Mouse (Mus musculus) embryonic facial prominence, embryonic 15.5 days (tissue): ENCODE measurements around the gene a. TPM values are rescaled to one million over a fixed set of nuclear protein-coding genes. Genes with fewer than 3 reads are reported as not detected.

Source experiments
- ATAC-seq: fragments of 200-750 bp; cut with Nextera tagmentation; 2 replicates; pipeline ENCODE4 v1.8.0; 2017; ENCODE audit warnings: low read depth, moderate TSS enrichment; ENCODE audit not compliant: insufficient number of reproducible peaks, low FRiP score, low TSS enrichment
- H3K27ac ChIP-seq: fragments of 300-500 bp; sonication (generic); replicated peaks from 2 replicates; pipeline ENCODE4 v1.5.1; 2015; ENCODE audit warnings: mild to moderate bottlenecking, inconsistent platforms
- H3K27me3 ChIP-seq: fragments of 300-500 bp; sonication (generic); 2 replicates; pipeline ENCODE4 v1.6.1; 2015; ENCODE audit warnings: inconsistent platforms
- H3K36me3 ChIP-seq: fragments of 300-500 bp; sonication (generic); 2 replicates; pipeline ENCODE4 v1.6.1; 2015; ENCODE audit warnings: mild to moderate bottlenecking, inconsistent platforms
- H3K4me1 ChIP-seq: fragments of 300-500 bp; sonication (generic); 2 replicates; pipeline ENCODE4 v1.6.1; 2015; ENCODE audit warnings: inconsistent platforms
- H3K4me2 ChIP-seq: fragments of 300-500 bp; sonication (generic); replicated peaks from 2 replicates; pipeline ENCODE4 v1.6.1; 2015; ENCODE audit warnings: mild to moderate bottlenecking, inconsistent platforms
- H3K4me3 ChIP-seq: fragments of 300-500 bp; sonication (generic); replicated peaks from 2 replicates; pipeline ENCODE4 v1.5.1; 2015; ENCODE audit warnings: mild to moderate bottlenecking, inconsistent platforms
- H3K9ac ChIP-seq: fragments of 300-500 bp; sonication (generic); 2 replicates; pipeline ENCODE4 v1.6.1; 2015; ENCODE audit warnings: inconsistent platforms
- H3K9me3 ChIP-seq: fragments of 300-500 bp; sonication (generic); replicated peaks from 2 replicates; pipeline ENCODE4 v1.6.1; 2016; ENCODE audit warnings: inconsistent platforms
- WGBS: fragments of 180-500 bp; shearing (Covaris S2); methylation state at CpG from one replicate; pipeline ENCODE4 v1.1.7; 2015; 5-methylcytosine and 5-hydroxymethylcytosine counted together
- polyA plus RNA-seq: library from polyadenylated mRNA; unstranded; fragments of >200 nt; fragmentation: Nextera tagmentation; extraction: Ambion mirVana; gene quantifications from 2 replicates; pipeline ENCODE4 v1.2.1, GENCODE M21; 2015

Gene a
- polyA plus RNA-seq: 18.8 and 20.1 TPM in 2 replicates

GRCm38 (mm10) chr2:154790656-154791483, at the start of gene a, which contains the start of gene Raly:
Gene a (plus strand): TSS chr2:154791402.
Gene Raly (plus strand): TSS chr2:154791096.
- H3K36me3 ChIP-seq: no peaks in the 10 kb centered on the region
- H3K4me1 ChIP-seq: peaks cover 34% of the 10 kb centered on the region
- H3K9ac ChIP-seq: peak within 1 kb of the TSS; percentile 98
- peak within 1 kb of the TSS; percentile 99 for H3K27ac ChIP-seq
- peak within 1 kb of the TSS; percentile 100 for H3K4me3 ChIP-seq
- H3K9me3 ChIP-seq: no peaks in the 10 kb centered on the region
- no peaks in the 10 kb centered on the region for H3K27me3 ChIP-seq
- ATAC-seq: peak; percentile 97
- under 1% methylated on average over 88 of the region's 89 CpGs for WGBS
- H3K4me2 ChIP-seq: peak within 1 kb of the TSS; percentile 65

DNA sequence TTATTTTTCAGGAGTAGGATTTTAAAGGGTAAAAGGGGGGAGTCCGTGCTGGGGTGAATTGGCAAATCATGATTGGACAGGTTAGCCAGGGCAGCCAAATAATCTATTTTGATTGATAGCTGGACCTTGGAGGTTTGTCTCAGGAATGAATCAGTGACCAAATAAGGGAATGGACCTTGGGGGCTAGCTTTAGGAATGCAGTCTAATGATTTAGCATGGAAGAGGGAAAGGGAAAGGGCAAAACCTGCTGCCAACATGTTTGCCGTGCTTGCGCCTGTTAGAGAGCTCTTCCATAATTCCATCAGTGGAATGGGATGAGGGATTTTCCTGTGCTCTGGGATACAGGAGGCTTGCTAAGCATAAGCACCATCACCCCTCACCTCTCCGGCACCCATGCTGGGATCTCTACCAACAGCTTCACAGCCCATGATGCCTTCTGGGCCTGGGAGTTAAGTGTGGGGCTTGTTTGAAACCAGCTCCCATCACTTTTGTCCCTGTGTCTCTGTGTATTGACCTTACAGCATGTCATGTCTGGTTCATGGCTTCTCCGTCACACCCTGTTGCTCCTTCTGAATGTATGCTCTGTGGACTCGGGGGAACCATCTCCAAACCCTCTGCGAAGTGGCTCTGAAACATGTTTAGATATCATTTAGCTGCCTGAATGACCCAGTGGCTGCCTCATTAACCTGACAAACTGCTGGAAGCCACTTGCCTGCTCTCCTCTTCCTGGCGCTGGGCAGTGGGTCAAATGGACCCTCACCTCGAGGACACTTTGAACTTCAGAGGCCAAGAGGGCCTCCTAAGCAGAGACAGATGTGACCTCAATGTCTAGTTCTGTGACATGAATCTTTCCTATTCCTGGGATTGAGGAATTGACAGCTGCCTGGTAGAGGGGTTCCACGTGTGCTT, 48.0 kb upstream of the a start:
- H3K4me3 ChIP-seq: no peak overlapping the region
- H3K4me2 ChIP-seq: no peak overlapping the region
- H3K4me1 ChIP-seq: no peaks in the 10 kb centered on the region
- H3K9me3 ChIP-seq: no peaks in the 10 kb centered on the region
- WGBS: 49% methylated on average over 10 of the region's 10 CpGs
- H3K36me3 ChIP-seq: no peaks in the 10 kb centered on the region
- no peaks in the 10 kb centered on the region for H3K27me3 ChIP-seq
- no peak for ATAC-seq
- no peak overlapping the region for H3K27ac ChIP-seq
- H3K9ac ChIP-seq: no peak overlapping the region

- WGBS: 23% methylated on average over 4 of the region's 4 CpGs
- Histone ChIP-seq H3K27ac (no peak overlapping the region), H3K9me3 (no peaks in the 10 kb centered on the region), H3K4me2 (no peak overlapping the region), H3K4me3 (no peak overlapping the region), H3K4me1 (peaks cover 3% of the 10 kb centered on the region), H3K36me3 (no peaks in the 10 kb centered on the region), H3K27me3 (no peaks in the 10 kb centered on the region), H3K9ac (no peak overlapping the region)
- no peak for ATAC-seq
These were observed 47.3 kb upstream of the a start for GRCm38 (mm10) chr2:154743915-154744314.

DNA sequence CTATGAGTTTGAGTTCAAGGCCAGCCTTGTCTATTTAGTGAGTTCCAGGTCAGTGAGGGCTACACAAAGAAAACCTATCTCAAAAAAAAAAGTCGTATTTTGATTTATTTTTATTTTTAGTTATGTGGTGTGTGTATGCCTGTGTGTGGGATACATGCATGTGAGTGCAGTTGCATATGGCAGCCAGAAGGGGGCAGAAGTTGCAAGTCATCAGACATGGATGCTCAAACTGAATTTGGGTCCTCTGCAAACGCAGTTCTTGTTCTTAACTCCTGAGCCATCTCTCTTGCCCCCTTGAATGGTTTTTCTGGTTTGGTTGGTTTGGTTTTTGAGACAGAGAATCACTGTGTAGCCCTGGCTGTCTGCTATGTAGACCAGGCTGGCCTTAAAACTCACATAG, 42.8 kb upstream of the a start:
- no peak overlapping the region for H3K27ac ChIP-seq
- H3K9ac ChIP-seq: no peak overlapping the region
- no peak overlapping the region for H3K4me3 ChIP-seq
- 90% methylated on average over 2 of the region's 2 CpGs for WGBS
- ATAC-seq: no peak
- H3K4me2 ChIP-seq: no peak overlapping the region
- H3K4me1 ChIP-seq: peaks cover 14% of the 10 kb centered on the region
- no peaks in the 10 kb centered on the region for H3K36me3 ChIP-seq
- H3K27me3 ChIP-seq: no peaks in the 10 kb centered on the region
- H3K9me3 ChIP-seq: no peaks in the 10 kb centered on the region

DNA sequence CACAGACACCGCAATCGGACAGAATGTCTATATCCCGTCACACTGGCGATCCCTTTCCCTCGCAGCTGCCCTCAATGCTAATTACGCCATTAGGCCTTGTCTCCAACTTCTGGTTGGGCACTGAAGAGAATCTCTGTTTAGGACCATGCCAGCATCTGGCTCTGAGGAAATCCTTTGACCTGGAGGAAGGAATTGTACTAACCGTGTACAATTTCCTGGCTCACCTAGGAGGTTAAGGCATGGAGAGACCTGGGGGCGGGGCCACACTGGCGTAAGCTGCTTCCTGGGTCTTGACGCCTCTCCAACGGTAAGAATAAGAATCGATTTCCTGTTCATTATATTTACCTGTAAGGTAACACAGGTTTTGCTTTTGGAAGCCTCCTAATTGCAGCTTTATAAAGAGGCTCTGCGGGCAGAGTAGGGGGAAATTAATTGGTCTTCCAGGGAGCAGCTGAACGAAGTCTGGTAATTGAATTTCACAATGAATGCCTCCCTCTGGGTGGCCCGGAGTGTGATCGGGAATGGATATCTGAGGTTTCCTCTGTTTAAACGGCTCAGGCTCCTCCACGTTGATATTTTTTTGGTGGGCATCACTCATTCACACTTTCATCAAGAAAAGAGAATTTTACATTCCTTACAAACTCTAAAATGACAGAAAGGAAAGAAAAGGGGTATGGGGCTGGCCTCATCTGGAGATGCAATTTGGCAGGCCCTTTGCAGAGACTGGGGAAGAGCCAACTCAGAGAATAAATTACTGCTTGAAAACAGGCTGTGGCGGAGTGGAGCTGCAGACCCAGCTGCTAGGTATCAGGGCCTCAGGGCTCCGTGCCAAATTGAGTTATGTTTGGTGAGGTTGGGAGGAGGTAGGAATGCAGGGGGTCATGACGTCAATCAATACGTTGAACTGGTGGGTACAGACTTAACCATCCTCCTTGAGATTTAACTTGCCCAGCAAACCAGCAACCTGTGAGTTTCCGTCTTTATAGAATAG, 41.9 kb upstream of the a start:
- H3K9ac ChIP-seq: no peak overlapping the region
- H3K27ac ChIP-seq: peak overlapping the region; percentile 25
- no peak overlapping the region for H3K4me3 ChIP-seq
- 34% methylated on average over 23 of the region's 23 CpGs for WGBS
- no peaks in the 10 kb centered on the region for H3K27me3 ChIP-seq
- peak; percentile 54; the same call in 1 of the 2 replicates for ATAC-seq
- peak overlapping the region; percentile 13 for H3K4me2 ChIP-seq
- peaks cover 14% of the 10 kb centered on the region for H3K4me1 ChIP-seq
- no peaks in the 10 kb centered on the region for H3K9me3 ChIP-seq
- H3K36me3 ChIP-seq: no peaks in the 10 kb centered on the region

DNA sequence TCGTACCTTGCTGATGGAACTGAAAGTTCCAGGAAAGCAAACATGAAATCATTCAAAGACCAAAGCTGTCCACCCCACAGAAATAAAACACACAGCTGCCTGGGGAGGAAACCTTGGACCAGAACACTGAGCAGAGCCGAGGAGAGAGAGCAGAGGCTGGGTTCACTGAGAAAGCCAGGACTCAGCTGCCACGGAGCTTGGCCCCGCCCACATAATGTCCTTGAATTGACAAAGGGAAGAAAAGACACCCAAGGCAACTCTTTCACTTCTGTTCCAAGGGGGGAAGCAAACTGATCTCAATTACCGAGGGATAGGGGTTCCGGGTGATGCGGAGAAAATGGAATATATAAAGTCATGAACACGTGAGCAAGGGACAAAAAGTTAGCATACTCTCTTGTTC, 39.3 kb upstream of the a start:
- no peak for ATAC-seq
- no peak overlapping the region for H3K4me2 ChIP-seq
- 49% methylated on average over 8 of the region's 8 CpGs for WGBS
- peaks cover 14% of the 10 kb centered on the region for H3K4me1 ChIP-seq
- H3K9ac ChIP-seq: no peak overlapping the region
- no peak overlapping the region for H3K4me3 ChIP-seq
- H3K27ac ChIP-seq: no peak overlapping the region
- no peaks in the 10 kb centered on the region for H3K9me3 ChIP-seq
- no peaks in the 10 kb centered on the region for H3K36me3 ChIP-seq
- no peaks in the 10 kb centered on the region for H3K27me3 ChIP-seq

DNA sequence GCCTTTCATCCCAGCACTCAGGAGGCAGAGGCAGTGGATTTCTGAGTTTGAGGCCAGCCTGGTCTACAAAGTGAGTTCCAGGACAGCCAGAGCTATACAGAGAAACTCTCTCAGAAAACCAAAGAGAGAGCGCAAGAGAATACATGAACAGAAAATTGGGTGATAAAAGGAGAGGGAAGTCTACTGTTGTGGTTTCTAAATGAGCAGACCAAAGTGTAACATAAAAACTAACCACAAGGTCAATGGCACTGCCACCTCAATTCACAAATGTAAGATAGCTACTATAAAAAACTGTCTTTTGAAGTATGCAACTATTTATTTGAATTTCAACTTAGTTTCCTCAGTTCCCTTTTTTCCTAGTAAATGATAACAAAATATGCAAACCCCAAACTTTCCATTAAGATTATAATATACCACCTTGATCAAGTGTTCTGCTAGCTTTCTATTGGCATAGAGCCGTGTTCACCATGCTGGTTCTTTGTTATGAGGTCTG, 37.1 kb upstream of the a start:
- 88% methylated on average over 2 of the region's 2 CpGs for WGBS
- no peak for ATAC-seq
- H3K4me2 ChIP-seq: no peak overlapping the region
- no peaks in the 10 kb centered on the region for H3K36me3 ChIP-seq
- no peak overlapping the region for H3K27ac ChIP-seq
- no peak overlapping the region for H3K9ac ChIP-seq
- H3K27me3 ChIP-seq: no peaks in the 10 kb centered on the region
- peaks cover 15% of the 10 kb centered on the region for H3K4me1 ChIP-seq
- no peaks in the 10 kb centered on the region for H3K9me3 ChIP-seq
- H3K4me3 ChIP-seq: no peak overlapping the region

DNA sequence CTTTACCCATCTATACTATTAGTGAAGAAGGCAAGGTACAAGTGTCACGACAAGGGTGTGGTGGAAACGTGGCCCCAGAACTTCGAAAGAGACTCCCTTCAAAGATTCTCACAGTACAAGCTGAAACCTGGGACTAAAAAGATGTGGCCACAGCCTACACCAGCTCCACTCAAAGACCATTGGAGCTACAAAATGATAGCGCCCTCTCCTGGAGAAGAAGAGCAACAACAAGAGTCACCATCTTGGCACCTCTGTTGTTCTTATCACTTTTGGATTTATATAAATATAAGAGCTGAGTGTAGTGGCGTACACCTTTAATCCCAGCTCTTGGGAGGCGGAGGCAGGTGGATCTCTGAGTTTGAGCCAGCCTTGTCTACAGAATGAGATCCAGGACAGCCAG, 35.4 kb upstream of the a start:
- H3K27me3 ChIP-seq: no peaks in the 10 kb centered on the region
- no peak overlapping the region for H3K27ac ChIP-seq
- no peak overlapping the region for H3K4me3 ChIP-seq
- H3K36me3 ChIP-seq: no peaks in the 10 kb centered on the region
- WGBS: 65% methylated on average over 6 of the region's 6 CpGs
- peaks cover 6% of the 10 kb centered on the region; the same call in 1 of the 2 replicates for H3K4me1 ChIP-seq
- H3K9ac ChIP-seq: no peak overlapping the region
- H3K4me2 ChIP-seq: no peak overlapping the region
- no peaks in the 10 kb centered on the region; the same call in 1 of the 2 replicates for H3K9me3 ChIP-seq
- no peak for ATAC-seq

- H3K27me3 ChIP-seq: no peaks in the 10 kb centered on the region
- no peaks in the 10 kb centered on the region for H3K36me3 ChIP-seq
- WGBS: 51% methylated on average over 5 of the region's 5 CpGs
- no peak overlapping the region for H3K4me3 ChIP-seq
- peaks cover 6% of the 10 kb centered on the region; the same call in 1 of the 2 replicates for H3K4me1 ChIP-seq
- no peaks in the 10 kb centered on the region; the same call in 1 of the 2 replicates for H3K9me3 ChIP-seq
- no peak overlapping the region for H3K9ac ChIP-seq
- H3K27ac ChIP-seq: no peak overlapping the region
- H3K4me2 ChIP-seq: no peak overlapping the region
- ATAC-seq: no peak
These were observed 33.5 kb upstream of the a start for GRCm38 (mm10) chr2:154757691-154758090.

- Histone ChIP-seq H3K4me3 (no peak overlapping the region), H3K36me3 (no peaks in the 10 kb centered on the region), H3K4me1 (peaks cover 6% of the 10 kb centered on the region; the same call in 1 of the 2 replicates), H3K9me3 (no peaks in the 10 kb centered on the region; the same call in 1 of the 2 replicates), H3K9ac (no peak overlapping the region), H3K27ac (no peak overlapping the region), H3K4me2 (no peak overlapping the region), H3K27me3 (no peaks in the 10 kb centered on the region)
- ATAC-seq: no peak
- WGBS: 68% methylated on average over 1 of the region's 1 CpGs
These were observed 32.7 kb upstream of the a start for GRCm38 (mm10) chr2:154758454-154758853.
